Mouse (Mus musculus): ENCODE data around the gene Enkd1.

GRCm38 (mm10) chr8:105697196-105697780 is 10.7 kb downstream of the Enkd1 start:
- TF ChIP-seq CTCF (IDR thresholded peaks at IDR 0.05; ENCODE audit: low read depth, low read length) (no peak), POLR2A (IDR thresholded peaks at IDR 0.05; ENCODE audit: borderline replicate concordance, low read depth, low read length) (no peak)

All from bone marrow macrophage, adult 2 months (primary cell).